Mouse (Mus musculus) heart, adult 18-20 months (tissue): ENCODE measurements around the gene Slc6a1. TPM values are rescaled to one million over a fixed set of nuclear protein-coding genes. Genes with fewer than 3 reads are reported as not detected.

Experiments
- DNase-seq, 2 experiments: peaks; one replicate each; pipeline ENCODE4 v3.0.0; 2021 to 2022; ENCODE audit warnings: mixed read lengths in 1 of 2
- total RNA-seq, 2 experiments: library from RNA; stranded (reverse); gene quantifications; 2 replicates each; pipeline ENCODE4 v1.2.3; 2021

The Slc6a1 gene
- total RNA-seq, 2 experiments from 2014 or later = 0.05 TPM; not detected in 1

GRCm38 (mm10) chr6:114358171-114358570 lies 75.7 kb downstream of the Slc6a1 start:
- DNase-seq = peak; percentile 60 to 67

- DNase-seq = peak in 1 of 2 experiments; percentile 59
Observed at GRCm38 (mm10) chr6:114362355-114362754, 79.9 kb downstream of the Slc6a1 start.

GRCm38 (mm10) chr6:114363740-114364139 lies 81.3 kb downstream of the Slc6a1 start:
- peak in 1 of 2 experiments; percentile 27 for DNase-seq

GRCm38 (mm10) chr6:114364734-114365133 lies 82.3 kb downstream of the Slc6a1 start:
- peak in 1 of 2 experiments; percentile 22 for DNase-seq

- no peak for DNase-seq
Observed at GRCm38 (mm10) chr6:114366191-114366590, 83.8 kb downstream of the Slc6a1 start.

Other genes starting within 250 kb of the Slc6a1 start
- 1 to 10 TPM; 1.3 to 1.6 TPM for gene Atp2b2, start 240.0 kb upstream of the Slc6a1 start, total RNA-seq
- not detected for gene Slc6a11, start 151.4 kb upstream of the Slc6a1 start, total RNA-seq
- gene Hrh1, start 115.3 kb downstream of the Slc6a1 start, total RNA-seq = under 1 TPM; 0.49 to 0.67 TPM